Mouse (Mus musculus): ENCODE results near the gene Arv1.

The Arv1 gene

DNA sequence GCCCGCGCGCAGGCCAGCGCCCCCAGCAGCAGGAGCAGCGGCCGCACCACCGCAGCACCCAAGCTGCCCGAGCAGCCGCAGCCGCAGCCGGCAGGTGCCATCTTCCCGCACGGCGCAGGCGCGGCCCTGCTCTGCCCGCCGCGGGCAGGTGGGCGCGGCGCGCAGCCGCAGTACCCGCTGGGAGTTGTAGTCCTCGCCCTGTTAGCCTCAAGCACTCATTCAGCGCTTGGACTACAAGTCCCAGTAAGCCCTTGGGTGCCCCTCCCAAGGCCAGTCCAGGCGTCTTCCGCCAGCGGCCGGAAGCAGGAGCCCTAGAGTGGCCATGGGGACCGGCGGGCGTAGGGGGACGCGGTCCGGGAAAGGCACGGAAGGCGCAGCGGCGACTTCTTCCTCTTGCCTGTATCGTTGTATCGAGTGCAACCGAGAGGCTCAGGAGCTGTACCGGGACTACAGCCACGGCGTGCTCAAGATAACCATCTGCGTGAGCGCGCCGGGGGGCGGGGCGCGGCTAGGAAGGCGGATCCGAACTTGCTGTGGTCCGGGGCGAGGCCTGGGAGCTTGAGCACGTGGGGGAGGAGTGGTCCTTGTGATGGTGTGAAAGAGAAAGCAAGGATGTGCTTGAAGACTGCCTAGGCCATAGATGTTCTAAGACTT, at the start of gene Arv1, which contains the start of gene Ttc13:
TSS of gene Arv1 (plus strand) at position 278 of the 654 bp plus-strand sequence.
TSS of gene Ttc13 (minus strand) at position 122 of the 654 bp plus-strand sequence.
- peak; percentile 93 to 94 for DNase-seq (ENCODE audit: low spot score in 2 of 2)

DNA sequence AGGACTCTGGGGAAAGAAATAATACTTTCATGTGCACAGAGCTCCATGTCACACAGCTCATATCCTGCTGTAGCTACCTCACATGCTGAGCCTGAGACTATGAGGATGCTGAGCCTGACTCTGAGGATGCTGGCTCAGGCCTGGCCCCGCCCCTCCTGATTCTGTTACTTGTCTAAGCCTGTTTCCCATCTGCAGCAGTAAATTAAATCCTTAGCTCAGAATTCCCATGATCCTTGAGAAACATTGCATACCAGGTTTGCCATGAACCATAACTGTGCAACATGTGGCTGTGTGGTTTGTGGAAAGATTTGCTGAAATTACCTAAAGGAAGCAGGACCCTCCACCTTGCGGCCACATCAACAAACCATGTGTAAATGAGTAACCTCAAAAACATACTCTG, 49.6 kb upstream of the Arv1 start:
- DNase-seq (ENCODE audit: low spot score in 2 of 2), result no peak

DNA sequence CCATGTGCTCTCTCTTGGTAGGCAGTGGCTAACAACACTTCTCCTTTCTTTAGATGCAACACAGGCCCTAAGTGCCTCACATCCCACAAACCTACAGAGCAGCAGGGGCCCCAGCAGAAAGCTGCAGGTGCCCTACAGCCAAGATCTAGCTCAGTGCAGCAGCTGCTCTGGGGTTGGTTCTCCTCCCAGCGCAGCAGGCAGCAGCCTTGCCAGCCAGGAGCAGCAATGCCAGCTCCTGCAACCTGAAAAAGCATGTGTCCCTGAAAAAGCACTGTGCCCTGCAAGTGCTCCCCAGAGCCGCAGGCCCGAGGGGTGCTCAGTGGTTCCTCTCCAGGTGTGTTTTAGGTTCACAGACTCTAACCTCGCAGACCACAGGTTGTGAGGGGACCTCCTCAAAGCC, 45.3 kb upstream of the Arv1 start:
- DNase-seq (ENCODE audit: low spot score in 2 of 2), result no peak

DNA sequence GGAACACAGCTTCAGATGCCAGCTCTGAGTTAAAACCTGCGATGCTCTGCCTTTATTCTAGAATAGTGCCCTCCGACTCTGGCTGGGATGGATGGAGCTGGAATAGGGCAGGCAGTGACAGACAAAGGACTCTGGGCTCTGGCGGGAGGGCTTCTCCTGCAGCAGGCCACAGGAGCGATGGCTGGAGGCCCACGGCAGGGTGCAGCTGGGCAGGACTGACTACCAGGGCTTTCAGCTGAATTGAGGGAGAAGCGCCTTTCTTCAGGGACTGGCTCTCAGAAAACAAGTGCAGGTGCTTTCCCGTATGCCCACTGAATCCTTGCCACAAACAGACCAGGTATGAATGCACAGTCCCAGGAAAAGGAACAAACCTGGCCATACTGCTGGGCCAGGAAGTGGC, 44.9 kb upstream of the Arv1 start:
- DNase-seq (ENCODE audit: low spot score in 2 of 2), result no peak

DNA sequence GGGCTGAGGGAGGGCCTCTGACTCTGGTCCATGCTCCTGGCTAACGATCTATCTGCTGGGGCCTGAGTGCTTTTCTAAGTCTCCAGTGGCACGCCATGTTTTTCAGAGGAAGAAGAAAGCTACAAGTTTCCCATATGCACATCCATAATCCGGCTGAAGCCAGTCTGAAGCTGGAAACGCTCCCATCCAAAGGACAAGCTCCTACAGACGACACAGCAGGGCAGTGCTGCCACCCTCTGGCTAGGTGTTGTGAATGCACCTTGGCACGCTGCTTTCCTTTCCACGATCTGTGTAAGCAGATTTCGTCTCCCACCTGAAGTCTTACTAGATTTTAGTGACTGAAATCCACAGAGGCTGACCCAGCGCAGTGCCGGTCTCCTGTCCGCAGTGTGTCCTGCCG, 44.5 kb upstream of the Arv1 start:
- DNase-seq (ENCODE audit: low spot score in 2 of 2), result peak; percentile 76 to 85

DNA sequence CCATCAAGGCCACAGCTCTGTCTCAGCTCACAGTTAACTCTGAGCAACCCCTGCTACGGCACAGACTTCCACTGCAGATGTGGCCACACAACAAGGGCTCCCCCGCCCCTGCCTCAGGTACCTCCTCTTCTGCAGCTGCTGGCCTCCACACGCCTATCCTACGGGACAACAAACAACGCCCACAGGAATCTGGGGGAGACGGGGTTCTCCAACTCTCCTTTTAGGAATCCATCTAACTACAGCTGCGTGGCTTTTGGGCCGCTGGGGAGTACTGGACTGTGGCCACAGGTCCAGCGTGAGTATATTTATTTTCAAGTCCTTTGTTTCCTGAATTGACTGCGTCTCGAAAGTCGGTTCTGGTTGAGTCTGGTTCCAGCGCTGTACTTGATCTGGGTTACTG, 43.7 kb upstream of the Arv1 start:
- no peak for DNase-seq (ENCODE audit: low spot score in 2 of 2)

DNA sequence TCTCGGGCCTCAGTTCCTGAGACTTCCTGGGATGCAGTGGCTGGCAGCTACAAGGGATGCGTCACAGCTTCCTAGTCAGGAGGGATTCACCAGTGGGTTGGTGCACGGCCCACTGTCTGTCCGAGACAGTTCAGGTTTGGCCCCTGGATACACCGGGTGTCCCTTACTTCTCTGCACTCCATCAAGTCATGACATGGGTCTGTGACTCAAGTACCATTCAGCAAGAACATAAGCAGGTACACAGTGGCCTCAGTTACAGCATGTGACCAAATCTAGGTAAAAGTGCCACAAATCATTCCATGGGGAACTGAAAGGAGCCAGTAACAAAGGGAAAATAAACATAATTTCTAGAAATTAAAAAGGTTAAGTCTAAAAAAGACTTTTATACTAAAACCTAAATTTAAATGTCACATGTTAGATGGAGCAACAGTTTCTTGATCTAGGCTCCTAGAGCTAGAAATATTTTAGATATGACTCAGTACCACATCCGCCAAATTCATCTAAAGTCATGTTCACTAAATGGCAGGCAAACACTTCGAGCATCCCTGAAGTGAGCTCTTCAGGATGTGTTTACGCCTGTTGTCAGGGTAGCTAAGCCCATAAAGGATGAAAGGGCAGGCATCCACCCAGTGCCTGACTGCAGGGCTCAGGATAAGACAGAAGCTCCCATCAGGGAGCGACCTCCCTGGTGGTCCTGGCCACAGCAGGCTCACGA, 40.7 kb upstream of the Arv1 start:
- DNase-seq (ENCODE audit: low spot score in 2 of 2), result no peak

DNA sequence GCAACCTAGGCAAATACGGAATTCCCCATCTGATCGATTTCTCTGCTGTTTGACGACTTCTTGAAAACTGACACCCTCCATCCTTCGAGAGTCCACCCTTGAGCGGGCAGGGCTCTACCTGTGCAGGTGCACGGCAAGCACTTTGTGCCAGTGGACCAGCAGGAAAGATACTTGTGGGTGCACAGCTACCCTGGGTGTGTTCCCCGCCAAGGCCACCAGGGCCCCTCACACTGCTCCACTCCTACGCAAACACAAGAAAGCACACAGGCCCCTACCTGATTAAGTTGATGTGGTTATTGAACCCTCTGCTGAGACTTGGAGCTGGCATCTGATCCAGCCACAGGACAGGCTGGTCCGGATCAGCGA, 40.2 kb upstream of the Arv1 start:
- no peak for DNase-seq (ENCODE audit: low spot score in 2 of 2)

DNA sequence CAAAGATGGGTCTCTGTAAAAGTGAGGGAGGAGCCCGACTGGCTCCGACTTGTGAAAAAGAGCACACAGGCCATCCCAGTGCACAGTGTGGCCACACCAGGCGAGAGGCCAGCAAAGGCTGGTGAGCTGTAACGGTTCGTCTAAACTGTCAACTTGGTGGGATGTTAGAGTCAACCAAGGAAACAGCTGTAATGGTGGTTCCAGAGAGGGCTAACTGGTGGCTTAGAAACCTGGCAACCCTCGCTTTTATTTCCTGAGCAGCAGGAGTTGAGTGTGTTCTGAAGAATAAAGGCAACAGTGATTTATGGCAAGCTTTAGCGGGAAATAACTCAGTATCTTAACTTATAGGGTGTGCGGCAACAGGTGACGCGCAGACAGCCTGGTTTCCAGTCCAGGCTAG, 39.7 kb upstream of the Arv1 start:
- no peak for DNase-seq (ENCODE audit: low spot score in 2 of 2)

DNA sequence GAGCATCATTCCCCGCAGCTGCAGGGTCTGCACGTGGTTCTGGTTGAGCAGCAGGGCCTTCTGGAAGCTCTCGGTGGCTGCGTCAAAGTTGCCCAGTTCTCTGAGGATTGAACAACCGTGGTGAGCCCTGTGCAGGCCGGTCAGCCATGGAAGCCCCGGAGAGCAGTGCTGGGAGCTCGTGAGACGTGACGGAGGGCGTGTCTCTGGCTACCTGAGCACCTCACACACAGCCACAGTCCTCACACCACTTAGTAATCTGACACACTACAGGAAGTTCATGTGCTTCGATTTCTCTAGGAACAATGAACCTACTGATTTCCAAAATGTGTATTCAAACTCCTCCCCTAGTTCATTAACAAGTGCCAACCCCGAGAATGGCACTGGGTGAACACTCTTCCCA, 33.0 kb upstream of the Arv1 start:
- no peak for DNase-seq (ENCODE audit: low spot score in 2 of 2)

DNA sequence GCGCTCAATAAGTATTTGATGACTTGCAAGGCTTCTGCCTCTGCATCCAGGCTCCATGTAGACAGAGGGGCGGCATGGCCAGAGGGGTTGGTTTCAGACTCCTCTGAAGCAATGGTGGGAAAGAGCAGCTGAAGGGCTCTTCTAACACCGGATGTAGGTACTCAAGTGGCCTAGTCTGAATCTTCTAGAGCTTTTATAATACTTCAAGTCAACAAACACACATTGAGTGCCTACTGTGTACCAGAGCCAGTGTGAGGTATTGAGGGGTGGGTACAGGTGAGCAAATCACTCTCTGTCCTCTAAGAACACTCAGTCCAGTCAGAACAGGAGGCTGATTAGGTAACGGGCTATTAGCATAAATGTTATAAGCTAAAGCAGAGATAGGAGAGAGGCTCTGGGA, 30.2 kb upstream of the Arv1 start:
- DNase-seq (ENCODE audit: low spot score in 2 of 2), result no peak

DNA sequence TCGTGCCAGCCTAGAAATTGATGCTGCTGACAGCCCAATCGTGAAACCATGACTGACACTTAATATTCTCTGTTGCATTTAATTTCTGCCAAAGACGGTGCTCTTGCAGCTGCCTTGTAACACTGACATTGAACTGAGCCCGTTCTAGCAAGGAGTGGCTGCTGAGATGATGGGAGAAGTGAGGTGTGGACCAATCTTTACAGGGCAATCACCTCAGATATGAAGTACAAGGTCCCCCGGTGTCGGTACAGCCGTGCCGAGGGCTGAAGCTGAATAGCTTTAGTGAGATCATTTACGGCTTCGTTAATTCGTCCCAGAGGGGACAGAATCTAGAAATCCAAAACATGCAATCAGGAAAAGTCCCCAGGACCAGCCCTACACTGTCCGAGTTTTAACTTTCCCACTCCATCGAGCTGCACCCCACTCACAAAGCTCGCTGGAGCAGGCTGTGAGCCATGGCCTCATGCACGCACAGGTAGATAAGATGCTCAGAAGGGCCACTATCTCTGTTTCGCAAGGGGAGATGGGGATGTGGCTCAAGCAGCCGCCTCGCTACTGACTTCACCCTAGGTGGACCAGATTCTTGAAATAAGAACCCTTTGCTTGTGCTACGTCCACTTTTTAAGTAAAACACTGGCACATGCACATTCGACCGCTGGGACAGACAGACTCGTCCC, 26.4 kb upstream of the Arv1 start:
- DNase-seq (ENCODE audit: low spot score in 2 of 2), result no peak

DNA sequence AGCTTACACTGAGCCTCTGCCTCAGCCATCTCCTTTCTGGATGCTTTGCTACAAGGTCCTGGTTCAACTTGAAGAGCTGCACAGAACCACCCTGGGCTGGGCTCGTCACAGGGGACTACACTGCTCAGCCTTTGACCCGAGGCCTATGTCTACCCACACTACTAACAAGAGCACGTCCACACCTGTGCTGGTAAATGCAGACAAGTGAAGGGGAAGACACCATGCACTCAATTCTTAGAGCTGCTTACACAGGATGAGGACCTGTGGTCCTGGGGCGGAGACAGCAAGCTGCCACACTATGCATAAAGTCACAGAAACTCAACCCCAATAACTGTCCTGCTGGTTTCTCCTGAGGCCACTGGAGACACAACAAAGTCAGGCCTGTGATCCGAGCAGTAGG, 21.7 kb upstream of the Arv1 start:
- DNase-seq (ENCODE audit: low spot score in 2 of 2), result no peak

DNA sequence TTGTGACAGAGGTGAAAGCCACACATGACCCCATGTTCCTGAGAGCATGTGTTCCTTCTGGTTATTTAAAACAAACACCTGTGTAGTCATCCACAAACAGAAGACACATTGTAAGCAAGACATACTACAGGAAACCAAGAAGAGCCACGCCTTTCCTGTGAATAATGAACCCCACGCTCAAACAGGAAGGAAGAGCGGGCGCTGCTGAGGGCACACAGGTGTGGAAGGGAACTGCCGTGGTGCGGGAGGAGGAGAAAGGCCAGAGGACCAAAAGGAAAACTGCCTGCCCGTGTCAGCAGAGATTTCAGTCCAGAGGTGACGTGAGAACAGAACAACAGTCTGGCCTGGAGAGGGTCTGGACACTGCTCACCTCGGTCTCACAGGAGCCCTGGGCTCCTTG, 20.9 kb upstream of the Arv1 start:
- no peak for DNase-seq (ENCODE audit: low spot score in 2 of 2)

DNA sequence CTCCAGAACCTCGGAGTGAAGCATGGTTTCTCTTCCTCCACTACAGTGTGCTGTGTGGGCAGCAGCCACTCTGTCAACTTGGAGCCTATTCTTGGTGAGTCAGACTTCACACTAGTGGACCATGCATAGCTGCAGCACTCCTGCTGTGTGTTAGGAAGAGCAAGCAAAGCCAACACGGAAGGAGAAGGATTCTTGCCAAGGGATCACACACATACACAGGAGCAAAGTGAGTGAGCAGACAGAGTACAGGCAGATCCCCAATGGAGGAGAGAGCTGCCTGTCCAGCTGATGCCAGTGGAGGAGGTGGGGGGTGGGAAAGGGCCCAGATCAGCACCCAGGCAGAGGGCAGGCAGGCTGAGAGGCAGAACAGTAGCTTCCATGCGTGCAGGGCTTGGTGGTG, 19.8 kb upstream of the Arv1 start:
- no peak for DNase-seq (ENCODE audit: low spot score in 2 of 2)

DNA sequence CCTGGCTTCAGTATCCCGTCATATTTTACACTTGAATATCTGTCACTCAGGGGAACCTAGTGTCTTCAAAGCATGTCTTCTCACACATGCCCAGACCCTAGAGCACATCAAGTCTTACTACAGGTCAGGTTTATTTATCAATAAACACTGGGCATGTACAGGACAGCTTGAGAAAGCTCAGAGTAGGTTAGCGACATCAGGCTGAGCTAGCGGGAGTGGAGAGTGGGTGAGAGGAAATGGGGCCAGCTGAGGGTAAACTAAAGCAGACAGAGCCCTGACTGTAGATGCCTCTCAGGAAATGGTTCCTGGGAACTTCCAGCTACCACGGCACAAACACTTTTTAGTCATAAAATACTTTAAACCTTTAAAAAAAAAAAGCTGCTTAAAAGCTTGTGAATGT, 18.4 kb upstream of the Arv1 start:
- DNase-seq (ENCODE audit: low spot score in 2 of 2), result no peak

DNA sequence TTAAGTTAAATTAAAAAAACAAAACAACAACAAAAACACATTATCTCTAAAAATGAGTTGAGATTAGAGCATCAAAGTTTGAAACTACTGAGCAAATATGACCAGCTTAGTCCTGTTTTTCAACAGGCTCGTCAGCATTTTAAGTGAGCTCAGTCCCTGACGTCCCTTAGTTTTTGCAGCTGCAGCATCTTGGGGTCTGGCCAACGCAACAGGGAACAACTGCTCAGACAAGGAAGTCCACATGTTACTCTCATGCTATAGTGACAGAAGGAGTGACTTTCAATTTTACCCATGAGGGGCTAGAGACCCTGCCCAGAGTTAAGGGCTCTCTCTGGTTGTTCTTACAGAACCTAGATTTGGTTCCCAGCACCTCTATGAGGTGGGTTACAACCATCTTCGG, 17.6 kb upstream of the Arv1 start:
- DNase-seq (ENCODE audit: low spot score in 2 of 2), result no peak

DNA sequence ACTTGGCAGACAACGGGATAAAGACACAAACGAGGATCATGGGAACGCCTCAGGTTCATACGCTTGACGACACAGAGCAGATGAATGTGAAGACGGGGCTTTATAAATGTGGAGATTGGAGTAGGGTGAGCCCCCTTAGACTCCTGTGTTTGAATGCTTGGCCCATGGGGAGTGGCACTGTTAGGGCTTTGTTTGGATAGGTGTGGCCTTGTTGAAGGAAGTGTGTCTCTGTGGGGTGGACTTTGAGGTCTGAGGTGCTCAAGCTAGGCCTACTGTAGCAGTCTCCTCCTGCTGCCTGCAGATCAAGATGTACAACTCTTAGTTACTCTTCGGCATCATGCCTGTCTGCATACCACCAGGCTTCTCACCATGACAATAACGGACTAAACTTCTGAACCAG, 16.1 kb upstream of the Arv1 start:
- no peak for DNase-seq (ENCODE audit: low spot score in 2 of 2)

DNA sequence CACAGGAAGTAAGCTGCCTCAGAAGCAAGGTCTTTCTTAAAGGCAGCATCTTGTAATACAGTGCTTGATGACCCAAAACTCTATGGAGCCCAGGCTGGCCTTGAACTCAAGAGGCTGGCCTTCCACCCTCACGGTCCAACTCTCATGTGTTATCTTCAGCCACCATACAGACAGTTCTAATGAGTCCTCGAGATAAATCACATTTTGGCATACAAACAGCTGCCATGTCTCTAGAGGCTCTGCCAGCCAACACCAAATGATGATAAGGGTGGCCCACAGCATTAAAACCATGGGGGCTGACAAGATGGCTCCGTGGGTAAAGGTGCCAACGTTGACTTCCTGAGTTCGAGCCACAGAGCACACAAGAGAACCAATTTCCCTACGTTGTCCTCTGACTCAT, 8.7 kb upstream of the Arv1 start:
- no peak for DNase-seq (ENCODE audit: low spot score in 2 of 2)

DNA sequence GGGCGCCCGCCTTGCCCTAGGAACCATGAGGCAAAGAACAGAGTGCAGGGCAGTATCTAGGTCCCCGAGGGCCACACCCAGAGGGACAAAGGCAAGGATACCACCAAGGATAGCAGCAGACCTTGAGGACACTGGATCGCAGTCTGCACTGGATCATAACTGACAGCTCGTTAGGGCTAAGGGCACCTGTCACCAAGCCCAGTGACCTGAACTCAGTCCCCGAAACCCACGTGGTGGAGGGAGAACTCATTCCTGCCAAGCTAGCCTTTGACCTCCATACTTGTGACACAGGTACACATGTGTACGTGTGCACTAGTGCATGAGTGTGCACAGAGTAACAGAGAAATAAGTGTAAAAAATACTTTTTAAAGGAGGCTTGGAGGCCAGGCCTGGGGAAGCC, 6.2 kb upstream of the Arv1 start:
- no peak for DNase-seq (ENCODE audit: low spot score in 2 of 2)

DNA sequence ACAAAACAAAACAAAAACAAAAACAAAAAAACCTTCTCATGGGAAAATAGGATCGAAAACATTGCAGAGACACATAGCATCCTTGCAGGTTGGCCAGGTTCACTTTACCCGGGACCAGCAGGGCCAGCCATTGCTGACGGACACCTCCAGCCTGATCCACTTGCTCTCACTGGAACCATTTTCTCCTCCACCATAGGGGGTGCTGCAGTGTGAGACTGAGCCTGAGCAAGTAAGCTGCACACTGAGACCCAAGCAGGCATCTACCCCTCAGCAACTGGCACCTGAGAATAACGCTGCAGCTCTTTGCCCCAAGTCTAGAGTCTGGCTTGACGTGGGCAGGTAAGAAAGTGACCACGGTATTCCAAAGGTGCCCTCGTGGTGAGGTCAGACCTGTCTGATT, 1.8 kb upstream of the Arv1 start:
- DNase-seq (ENCODE audit: low spot score in 2 of 2), result no peak

DNA sequence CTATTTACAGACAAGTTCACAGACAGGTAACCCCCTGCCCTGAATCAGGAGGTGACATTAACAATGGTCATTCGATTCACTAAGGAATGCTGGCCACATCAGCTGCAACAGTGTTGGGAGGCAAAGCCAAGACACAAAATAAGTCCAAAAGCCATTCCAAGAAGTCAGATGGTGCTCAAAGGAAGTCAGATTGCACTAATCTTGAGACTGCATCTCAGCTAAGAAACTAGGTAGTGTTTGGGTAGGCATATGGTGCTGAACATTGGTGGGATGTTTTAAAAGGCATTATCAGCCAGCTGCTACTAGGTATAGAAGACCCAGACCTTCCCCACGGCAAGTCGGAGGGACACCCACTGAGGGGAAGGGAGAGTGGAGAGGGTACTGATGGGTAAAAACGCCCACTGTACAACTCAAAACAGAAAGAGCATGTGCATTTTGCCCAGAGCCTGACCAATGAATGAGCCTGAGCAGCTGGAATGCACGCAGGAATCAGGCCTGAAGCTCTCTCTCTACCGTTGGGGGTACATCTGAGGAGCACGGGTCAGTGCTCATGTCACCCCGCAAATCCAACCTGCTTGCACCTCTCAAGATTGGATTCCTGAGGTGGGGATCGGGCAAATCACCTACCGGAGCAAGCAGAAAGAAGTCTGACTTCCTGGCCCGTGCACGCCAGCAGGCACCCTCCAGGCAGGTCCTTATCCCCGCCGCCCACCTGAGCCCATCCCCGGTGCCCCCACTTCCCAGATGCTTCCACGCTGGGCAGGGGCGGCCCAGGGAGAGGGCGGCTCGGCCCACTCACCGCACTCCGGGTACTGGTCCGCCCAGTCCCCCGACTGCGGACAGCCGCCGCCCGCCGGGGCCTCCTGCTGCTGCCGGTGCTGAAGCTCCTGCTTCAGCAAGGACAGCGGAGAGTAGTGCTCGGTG, 739 bp upstream of the Arv1 start:
- DNase-seq (ENCODE audit: low spot score in 2 of 2), result no peak
